Comparison of ENCODE assay signal across 8 mouse cellular contexts in the genomic region with DNA sequence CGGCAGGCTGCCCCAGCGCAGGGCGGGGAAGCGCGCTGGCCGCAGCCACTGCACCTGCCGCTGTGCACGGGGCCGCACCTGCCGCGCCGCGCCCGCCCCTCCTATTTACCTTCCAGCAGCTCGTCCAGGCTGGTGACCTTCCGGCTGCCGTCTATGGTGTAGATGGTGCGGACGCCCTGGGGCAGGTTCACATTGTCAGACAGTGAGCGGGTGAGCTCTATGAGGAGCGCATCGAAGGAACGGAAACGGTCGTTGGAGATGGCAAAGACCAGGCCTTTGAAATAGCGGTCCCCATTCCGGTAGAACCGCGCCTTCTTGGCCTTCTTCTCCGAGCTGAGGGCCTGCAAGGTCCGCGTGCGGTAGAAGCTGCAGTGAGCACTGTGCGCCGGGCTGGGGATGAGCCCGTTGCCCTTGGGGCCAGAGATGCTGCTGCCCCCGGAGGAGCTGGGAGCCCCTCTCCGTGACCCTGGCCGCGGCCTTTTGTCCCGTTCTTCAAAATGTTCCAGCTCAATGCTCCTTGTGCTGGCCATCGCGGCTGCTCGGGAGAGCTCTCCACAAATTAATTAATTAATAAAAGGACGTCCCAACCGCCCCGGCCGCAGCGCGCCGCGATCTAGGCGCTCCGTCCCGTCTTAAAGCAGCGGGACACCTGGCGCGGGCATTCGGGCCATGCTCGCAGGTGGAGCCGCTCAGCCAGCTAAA. TPM values are rescaled to one million over a fixed set of nuclear protein-coding genes. Genes with fewer than 3 reads are reported as not detected.
A peak's percentile ranks its signal among the peaks of the same experiment; 100 is the strongest.
DNase-seq lines count a peak whose midpoint lies in the region; ATAC-seq and TF ChIP-seq lines count a peak whose summit lies in the region.

No protein-coding gene starts in this region.

- peak overlapping the region; percentile 75 for H3K4me2 ChIP-seq in liver, embryonic 15.5 days

- H3K27me3 ChIP-seq in liver, adult 2 months (ENCODE audit: control insufficient read depth, insufficient read depth, low read length), result peaks cover 15% of the 10 kb centered on the region
- peaks cover 55% of the 10 kb centered on the region for H3K27me3 ChIP-seq in liver, embryonic 15.5 days

- WGBS in liver, adult 2 months, result 3% methylated on average over 61 of the region's 61 CpGs
- under 1% methylated on average over 56 of the region's 61 CpGs for WGBS in liver, embryonic 15.5 days (ENCODE audit: insufficient replicate concordance)

- no peak overlapping the region for H3K27ac ChIP-seq in liver, adult 2 months (replicated peaks; ENCODE audit: insufficient read depth, low read depth, low read length)
- no peak overlapping the region for H3K27ac ChIP-seq in embryonic fibroblast, embryonic 13.5 days (ENCODE audit: insufficient read depth, low read length)
- no peak overlapping the region for H3K27ac ChIP-seq in liver, embryonic 15.5 days (replicated peaks)

- H3K4me3 ChIP-seq in liver, adult 2 months (ENCODE audit: insufficient read depth, low read depth, low read length), result peak overlapping the region; percentile 84
- peak overlapping the region; percentile 83 for H3K4me3 ChIP-seq in embryonic fibroblast, embryonic 13.5 days (ENCODE audit: insufficient read depth, low read length)
- peak overlapping the region; percentile 59 for H3K4me3 ChIP-seq in liver, embryonic 15.5 days (replicated peaks)

- TF ChIP-seq CTCF in liver, adult 2 months (IDR thresholded peaks at IDR 0.05; ENCODE audit: low read depth, low read length), result no peak
- no peak for TF ChIP-seq CTCF in embryonic fibroblast, embryonic 13.5 days (IDR thresholded peaks at IDR 0.05; ENCODE audit: borderline replicate concordance, insufficient read depth, low read length)

- no peak for TF ChIP-seq POLR2A in liver, adult 2 months (IDR thresholded peaks at IDR 0.05; ENCODE audit: extremely low read depth, insufficient read depth, low read length)
- TF ChIP-seq POLR2A in embryonic fibroblast, embryonic 13.5 days (IDR thresholded peaks at IDR 0.05; ENCODE audit: low read depth, low read length), result no peak

- peak; percentile 10 for ATAC-seq in inflammation-experienced regulatory T-cells, adult 6 months
- ATAC-seq in liver, embryonic 15.5 days (ENCODE audit: insufficient read depth), result no peak

- no peaks in the 10 kb centered on the region for H3K4me1 ChIP-seq in liver, adult 2 months (ENCODE audit: control insufficient read depth, insufficient read depth, low read length)
- H3K4me1 ChIP-seq in embryonic fibroblast, embryonic 13.5 days (ENCODE audit: control insufficient read depth, insufficient read depth, low read length), result peaks cover 6% of the 10 kb centered on the region; the same call in 1 of the 2 replicates
- H3K4me1 ChIP-seq in liver, embryonic 15.5 days (replicated peaks), result peaks cover 16% of the 10 kb centered on the region

- H3K9me3 ChIP-seq in liver, embryonic 15.5 days (replicated peaks), result no peaks in the 10 kb centered on the region

- H3K79me2 ChIP-seq in liver, adult 2 months (ENCODE audit: control insufficient read depth, insufficient read depth, low read length), result no peaks in the 10 kb centered on the region

- peak overlapping the region; percentile 89 for H3K9ac ChIP-seq in liver, adult 2 months (ENCODE audit: low read depth, low read length)
- H3K9ac ChIP-seq in liver, embryonic 15.5 days, result no peak overlapping the region

- no peaks in the 10 kb centered on the region for H3K36me3 ChIP-seq in liver, adult 2 months (ENCODE audit: control insufficient read depth, insufficient read depth, low read length)
- no peaks in the 10 kb centered on the region for H3K36me3 ChIP-seq in liver, embryonic 15.5 days (replicated peaks)

- DNase-seq in liver, adult 2 months (ENCODE audit: extremely low read depth, low read depth, low spot score), result no peak
- DNase-seq in liver, result no peak
- DNase-seq in brain, adult 2 months (ENCODE audit: low read depth, low spot score), result peak; percentile 65
- DNase-seq in retina, postnatal 7 days (ENCODE audit: low read depth, low spot score), result peak; percentile 21
- DNase-seq in urinary bladder, postnatal 14 days (ENCODE audit: low spot score), result no peak

RNA-seq across cellular contexts. Expression of a gene that starts 0.9 kb away (rescaled TPM):
- 0.28 and 0.67 TPM in 2 replicates for total RNA-seq in liver, adult 2 months (2014; rRNA removed)
- polyA plus RNA-seq in liver, adult 2 months (2012; rRNA removed), result 0.34 and 0.87 TPM in 2 replicates
- 3.6 and 8.3 TPM in 2 replicates for polyA plus RNA-seq in embryonic fibroblast, embryonic 13.5 days (2011; ENCODE audit: insufficient read length, low read depth, missing spikeins)
- polyA plus RNA-seq in inflammation-experienced regulatory T-cells, adult 6 months (2017; shearing (Covaris generic)), result 1 to 10 TPM; 1.4 to 1.9 (median 1.5) TPM
- polyA plus RNA-seq in liver, embryonic 15.5 days (2015; fragmentation: Nextera tagmentation; extraction: Ambion mirVana), result 13.8 and 14.5 TPM in 2 replicates

Comparison
In these comparisons a context has a peak if more than half of its experiments do, and no peak if none do; other contexts are left out.
1. DNase-seq: peak in brain, adult 2 months (single experiment) and retina, postnatal 7 days (single experiment); none in liver, adult 2 months (single experiment), liver (single experiment) and urinary bladder, postnatal 14 days (single experiment).
2. Peak in every context shown above with its lines, with median percentiles within 50 percentile points of each other: H3K4me3 ChIP-seq.